Comparison of ENCODE assay signal across 17 mouse cellular contexts in the genomic region with DNA sequence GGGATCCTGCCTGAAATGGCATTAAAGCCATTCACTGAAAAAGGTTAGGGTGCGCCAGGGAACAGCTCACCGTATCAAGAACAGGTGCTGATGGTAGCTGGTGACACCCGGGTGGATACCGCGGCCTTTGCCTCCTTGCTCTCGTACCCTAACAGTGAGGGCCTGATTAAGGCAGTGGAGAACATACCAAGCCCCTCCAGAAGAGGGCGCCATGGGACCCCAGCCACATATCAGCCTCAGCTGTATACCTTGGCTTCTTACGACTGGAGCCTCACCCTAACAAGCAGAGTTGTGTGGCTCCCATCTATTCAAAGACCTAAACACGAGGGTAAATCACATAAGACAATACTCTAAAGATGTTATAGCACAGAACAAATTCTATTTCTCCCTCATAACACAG.
DNase-seq lines count a peak whose midpoint lies in the region; ATAC-seq and TF ChIP-seq lines count a peak whose summit lies in the region.
"Had no signal": no experiment of that assay in that cellular context is flagged by ENCODE, and none has a peak within 500 bp of the region (broad histone marks: within the 10 kb centered on the region; RNA-seq: fewer than 3 reads in every experiment).

No protein-coding gene starts in this region.

- H3K4me2 ChIP-seq in liver, postnatal 0 days (ENCODE audit: low read depth, low read length), result no peak overlapping the region
- H3K4me2 ChIP-seq in CH12.LX (ENCODE audit: insufficient read depth, low read depth, poor library complexity, severe bottlenecking), result no peak overlapping the region
- H3K4me2 ChIP-seq: hindbrain, embryonic 13.5 days; intestine, embryonic 15.5 days; liver, embryonic 13.5 days; midbrain, embryonic 13.5 days had no signal

- no peak overlapping the region for H3K27ac ChIP-seq in liver, postnatal 0 days (ENCODE audit: low read depth)
- H3K27ac ChIP-seq in CH12.LX (ENCODE audit: insufficient read depth, low read depth), result no peak overlapping the region
- H3K27ac ChIP-seq: hindbrain, embryonic 13.5 days; intestine, embryonic 15.5 days; limb, embryonic 10.5 days; liver, embryonic 13.5 days; midbrain, embryonic 13.5 days had no signal

- no peak for TF ChIP-seq POLR2A in CH12.LX (IDR thresholded peaks at IDR 0.05; ENCODE audit: low read depth, low read length)

- 83% methylated on average over 9 of the region's 9 CpGs for WGBS in liver, postnatal 0 days (ENCODE audit: insufficient replicate concordance)

- no peaks in the 10 kb centered on the region for H3K79me2 ChIP-seq in CH12.LX (replicated peaks; ENCODE audit: control insufficient read depth, extremely low read depth, insufficient read depth, poor library complexity, severe bottlenecking)

- H3K4me3 ChIP-seq in liver, postnatal 0 days (ENCODE audit: low read depth, low read length), result no peak overlapping the region
- H3K4me3 ChIP-seq in CH12.LX (replicated peaks in 1 of 3; ENCODE audit: low read depth in 2 of 3, low read length in 2 of 3, poor library complexity in 1 of 3), result no peak overlapping the region
- H3K4me3 ChIP-seq: hindbrain, embryonic 13.5 days; intestine, embryonic 15.5 days; limb, embryonic 10.5 days; liver, embryonic 13.5 days; midbrain, embryonic 13.5 days; myocyte had no signal

- 0 out of 2 replicates have a peak, but pooled peaks have one; percentile 8 for TF ChIP-seq CTCF in liver, postnatal 0 days (IDR thresholded peaks at IDR 0.05; ENCODE audit: low read depth)
- peak in 1 of 2 experiments; percentile 33; a peak in 1 of 4 replicates for TF ChIP-seq CTCF in CH12.LX (conservative IDR thresholded peaks at IDR 0.05 in 1 of 2, IDR thresholded peaks at IDR 0.05 in 1 of 2; ENCODE audit: low read depth in 2 of 2, low read length in 2 of 2)

- no peaks in the 10 kb centered on the region for H3K36me3 ChIP-seq in liver, postnatal 0 days (replicated peaks; ENCODE audit: insufficient read depth, low read length)
- H3K36me3 ChIP-seq in CH12.LX (replicated peaks in 1 of 2; ENCODE audit: control insufficient read depth in 1 of 2, insufficient read depth in 1 of 2, low read length in 1 of 2), result no peaks in the 10 kb centered on the region
- H3K36me3 ChIP-seq: hindbrain, embryonic 13.5 days; intestine, embryonic 15.5 days; limb, embryonic 10.5 days; liver, embryonic 13.5 days; midbrain, embryonic 13.5 days had no signal

- TF ChIP-seq RAD21 in CH12.LX (IDR thresholded peaks at IDR 0.05; ENCODE audit: low read depth, low read length), result no peak

- in situ Hi-C loops in CH12.LX (cut with MboI; ENCODE audit: low pct_ligation_motif_present, low pct_unique_long_range_greater_than_20kb, low sequenced_read_pairs), result no loop called here

- peak; percentile 4 to 25 for DNase-seq in adrenal gland, adult 18-20 months (ENCODE audit: low spot score in 2 of 2)
- DNase-seq in adrenal gland, postnatal 10 days, result no peak
- DNase-seq in kidney, adult 18-20 months, result peak; percentile 15
- DNase-seq in kidney, postnatal 25 days, result no peak
- no peak for DNase-seq in liver, postnatal 0 days
- DNase-seq in liver, result no peak
- peak; percentile 1 for DNase-seq in CH12.LX (ENCODE audit: extremely low read depth)
- no peak for DNase-seq in spleen, adult 18-20 months
- DNase-seq: cerebellum, adult 9-10 months; gastrocnemius, postnatal 10 days; liver, embryonic 13.5 days had no signal

- dilution Hi-C loops in CH12.LX (cut with MboI; ENCODE audit: extremely low pct_ligation_motif_present, extremely low pct_unique_long_range_greater_than_20kb, low sequenced_read_pairs), result no loop called here

- TF ChIP-seq EP300 in liver, postnatal 0 days (IDR thresholded peaks at IDR 0.05; ENCODE audit: low read depth), result no peak
- TF ChIP-seq EP300 in CH12.LX (IDR thresholded peaks at IDR 0.05; ENCODE audit: low read length), result no peak

- no peak for ATAC-seq in liver, postnatal 0 days
- ATAC-seq: intestine, embryonic 15.5 days; lung, postnatal 0 days; midbrain, embryonic 13.5 days had no signal

- H3K4me1 ChIP-seq in liver, postnatal 0 days (ENCODE audit: insufficient read depth), result no peaks in the 10 kb centered on the region
- no peaks in the 10 kb centered on the region for H3K4me1 ChIP-seq in CH12.LX (ENCODE audit: control insufficient read depth in 1 of 2, insufficient read depth in 2 of 2)
- H3K4me1 ChIP-seq: intestine, embryonic 15.5 days; limb, embryonic 10.5 days; liver, embryonic 13.5 days; midbrain, embryonic 13.5 days had no signal

- no peak overlapping the region for H3K9ac ChIP-seq in liver, postnatal 0 days (replicated peaks)
- no peak overlapping the region for H3K9ac ChIP-seq in CH12.LX (ENCODE audit: insufficient read depth, low read depth)
- H3K9ac ChIP-seq: hindbrain, embryonic 13.5 days; intestine, embryonic 15.5 days; liver, embryonic 13.5 days; midbrain, embryonic 13.5 days had no signal

- no peaks in the 10 kb centered on the region for H3K27me3 ChIP-seq in liver, postnatal 0 days (ENCODE audit: insufficient read depth, low read length)
- peaks cover 47% of the 10 kb centered on the region for H3K27me3 ChIP-seq in CH12.LX (replicated peaks)
- H3K27me3 ChIP-seq: hindbrain, embryonic 13.5 days; intestine, embryonic 15.5 days; liver, embryonic 13.5 days; midbrain, embryonic 13.5 days had no signal

- H3K9me3 ChIP-seq in liver, postnatal 0 days (ENCODE audit: low read length), result no peaks in the 10 kb centered on the region
- peaks cover 5% of the 10 kb centered on the region for H3K9me3 ChIP-seq in CH12.LX (replicated peaks; ENCODE audit: low read length)
- H3K9me3 ChIP-seq: hindbrain, embryonic 13.5 days; intestine, embryonic 15.5 days; limb, embryonic 10.5 days; liver, embryonic 13.5 days; midbrain, embryonic 13.5 days had no signal

TF ChIP-seq in CH12.LX, 34 proteins besides CTCF, POLR2A, EP300 and RAD21:
- no peak for TF ChIP-seq RCOR1 (conservative IDR thresholded peaks at IDR 0.05; ENCODE audit: low read depth, low read length)
- no peak for TF ChIP-seq MAX (IDR thresholded peaks at IDR 0.05; ENCODE audit: low read length)
- TF ChIP-seq CHD1 (IDR thresholded peaks at IDR 0.05; ENCODE audit: low read depth, low read length), result no peak
- no peak for TF ChIP-seq PAX5 (IDR thresholded peaks at IDR 0.05; ENCODE audit: low read length)
- TF ChIP-seq TCF12 (IDR thresholded peaks at IDR 0.05; ENCODE audit: low read depth, low read length), result no peak
- no peak for TF ChIP-seq KAT2A (IDR thresholded peaks at IDR 0.05; ENCODE audit: insufficient replicate concordance, low read length)
- no peak for TF ChIP-seq HCFC1 (IDR thresholded peaks at IDR 0.05; ENCODE audit: low read depth, low read length)
- TF ChIP-seq IRF4 (IDR thresholded peaks at IDR 0.05; ENCODE audit: low read depth, low read length), result no peak
- TF ChIP-seq E2F4 (IDR thresholded peaks at IDR 0.05; ENCODE audit: insufficient replicate concordance, low read depth, low read length), result no peak
- TF ChIP-seq TBP (conservative IDR thresholded peaks at IDR 0.05; ENCODE audit: low read depth, low read length), result no peak
- TF ChIP-seq MAZ (IDR thresholded peaks at IDR 0.05; ENCODE audit: low read depth, low read length), result no peak
- no peak for TF ChIP-seq NELFE (IDR thresholded peaks at IDR 0.05; ENCODE audit: low read depth, low read length)
- no peak for TF ChIP-seq MEF2A (IDR thresholded peaks at IDR 0.05; ENCODE audit: borderline replicate concordance, low read depth, low read length)
- no peak for TF ChIP-seq MYC (IDR thresholded peaks at IDR 0.05; ENCODE audit: low read depth, low read length)
- TF ChIP-seq MXI1 (IDR thresholded peaks at IDR 0.05; ENCODE audit: low read depth, low read length), result no peak

Comparison
In these comparisons a context has a peak if more than half of its experiments do, and no peak if none do; other contexts are left out.
1. DNase-seq: peak in adrenal gland, adult 18-20 months (2 of 2), kidney, adult 18-20 months (single experiment) and CH12.LX (single experiment); none in adrenal gland, postnatal 10 days (single experiment), kidney, postnatal 25 days (0 of 2), liver, postnatal 0 days (single experiment), liver (single experiment) and spleen, adult 18-20 months (0 of 2).